Mouse (Mus musculus) cerebellum, postnatal 4 days (tissue): ENCODE measurements at regions not wholly inside any gene's neighbourhood (a gene's known extent, or its start where the extent isn't known, plus 50 kb on each side); places are given as distances from the start of the nearest gene placed in this dataset.

Experiments
- DNase-seq, 2 experiments: peaks; one replicate each; pipeline ENCODE4 v3.0.0; 2022; ENCODE audit warnings: low spot score in 2 of 2, mixed read lengths in 1 of 2

GRCm38 (mm10) chr14:116869996-116870395 is 55.1 kb upstream of the Gpc6 start:
- DNase-seq: no peak
